Mouse (Mus musculus) hindbrain, embryonic 15.5 days (tissue): Measurements from ENCODE around the gene Tmem117. TPM values are rescaled to one million over a fixed set of nuclear protein-coding genes. Genes with fewer than 3 reads are reported as not detected.

Experiments
- ATAC-seq: fragments of 200-750 bp; cut with Nextera tagmentation; 2 replicates; pipeline ENCODE4 v1.8.0; 2017; ENCODE audit warnings: low read depth, moderate number of reproducible peaks, moderate TSS enrichment; ENCODE audit not compliant: low FRiP score
- H3K27ac ChIP-seq: fragments of 300-500 bp; sonication (generic); replicated peaks from 2 replicates; pipeline ENCODE4 v1.5.1; 2015; ENCODE audit warnings: mild to moderate bottlenecking, inconsistent platforms
- H3K27me3 ChIP-seq: fragments of 300-500 bp; sonication (generic); 2 replicates; pipeline ENCODE4 v1.6.1; 2015; ENCODE audit warnings: control low read depth, inconsistent platforms
- H3K36me3 ChIP-seq: fragments of 300-500 bp; sonication (generic); 2 replicates; pipeline ENCODE4 v1.6.1; 2015; ENCODE audit warnings: control low read depth, inconsistent platforms
- H3K4me1 ChIP-seq: fragments of 300-500 bp; sonication (generic); replicated peaks from 2 replicates; pipeline ENCODE4 v1.6.1; 2015; ENCODE audit warnings: control low read depth, inconsistent platforms
- H3K4me2 ChIP-seq: fragments of 300-500 bp; sonication (generic); 2 replicates; pipeline ENCODE4 v1.6.1; 2015; ENCODE audit warnings: moderate library complexity, mild to moderate bottlenecking, inconsistent platforms
- H3K4me3 ChIP-seq: fragments of 300-500 bp; sonication (generic); 2 replicates; pipeline ENCODE4 v1.5.1; 2015; ENCODE audit warnings: mild to moderate bottlenecking, inconsistent platforms
- H3K9ac ChIP-seq: fragments of 300-500 bp; sonication (generic); 2 replicates; pipeline ENCODE4 v1.6.1; 2015; ENCODE audit warnings: inconsistent platforms
- H3K9me3 ChIP-seq: fragments of 300-500 bp; sonication (generic); 2 replicates; pipeline ENCODE4 v1.6.1; 2016; ENCODE audit warnings: control low read depth, inconsistent platforms
- WGBS: fragments of 180-500 bp; shearing (Covaris S2); methylation state at CpG from one replicate; pipeline ENCODE4 v1.1.7; 2015; 5-methylcytosine and 5-hydroxymethylcytosine counted together
- polyA plus RNA-seq: library from polyadenylated mRNA; unstranded; fragments of >200 nt; fragmentation: Nextera tagmentation; extraction: Ambion mirVana; gene quantifications from 2 replicates; pipeline ENCODE4 v1.2.1, GENCODE M21; 2015

The Tmem117 gene
- polyA plus RNA-seq: 14.6 and 16.6 TPM in 2 replicates

DNA sequence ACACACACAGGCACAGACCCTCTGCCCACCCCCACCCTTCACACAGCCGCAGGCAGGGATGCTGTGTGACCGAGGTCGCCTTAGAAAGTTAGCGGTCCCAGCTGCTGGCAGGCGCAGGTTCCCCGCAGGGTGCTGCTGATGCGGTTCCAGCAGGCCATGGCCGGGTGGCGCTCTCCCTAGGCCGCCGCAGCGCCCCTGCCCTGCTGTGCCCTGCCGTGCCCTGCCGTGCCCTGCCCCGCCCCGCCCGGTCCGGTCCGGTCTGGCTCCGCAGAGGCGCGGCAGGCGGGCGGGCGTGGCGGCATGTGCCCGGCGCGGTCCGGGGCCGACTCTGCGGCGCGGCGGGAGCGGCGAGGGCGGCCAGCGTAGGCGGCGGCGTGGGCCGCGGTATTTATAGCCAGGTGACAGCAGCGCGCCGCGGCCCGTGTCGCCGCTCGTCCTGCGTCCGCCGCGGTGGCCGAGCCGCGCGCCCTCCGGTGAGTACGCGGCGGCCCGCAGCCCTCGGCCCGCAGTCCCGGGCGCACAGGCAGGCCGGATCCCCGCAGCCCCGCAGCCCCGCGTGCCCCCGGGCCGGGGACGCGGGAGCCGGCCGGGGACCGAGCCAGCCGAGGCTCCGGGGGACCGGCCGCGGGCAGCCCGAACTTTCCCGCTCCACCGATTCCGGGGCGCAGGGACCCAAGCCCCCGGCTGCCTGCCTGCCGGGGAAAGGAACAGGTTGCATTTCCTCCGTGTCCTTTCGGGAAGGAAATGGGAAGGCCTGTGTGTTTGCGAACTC, at the start of gene Tmem117:
Gene Tmem117, plus strand, starts transcription at position 403 of the 772 bp plus-strand sequence.
- under 1% methylated on average over 64 of the region's 96 CpGs for WGBS
- peak within 1 kb of the TSS; percentile 47 for H3K27ac ChIP-seq

GRCm38 (mm10) chr15:94582000-94582593, 46.9 kb upstream of the Tmem117 start:
- Histone ChIP-seq H3K27ac (no peak overlapping the region), H3K4me2 (no peak overlapping the region), H3K36me3 (peaks cover 64% of the 10 kb centered on the region), H3K4me3 (no peak overlapping the region), H3K27me3 (no peaks in the 10 kb centered on the region), H3K9ac (no peak overlapping the region), H3K9me3 (no peaks in the 10 kb centered on the region), H3K4me1 (no peaks in the 10 kb centered on the region)
- 47% methylated on average over 7 of the region's 7 CpGs for WGBS
- no peak for ATAC-seq

More for the DNA sequence above, at the start of gene Tmem117:
- H3K9ac ChIP-seq: peak within 1 kb of the TSS; percentile 86
- H3K9me3 ChIP-seq: no peaks in the 10 kb centered on the region
- H3K36me3 ChIP-seq: no peaks in the 10 kb centered on the region
- no peaks in the 10 kb centered on the region for H3K4me1 ChIP-seq
- no peaks in the 10 kb centered on the region; the same call in 1 of the 2 replicates for H3K27me3 ChIP-seq
- H3K4me3 ChIP-seq: peak within 1 kb of the TSS; percentile 56
- ATAC-seq: peak; percentile 73
- peak within 1 kb of the TSS; percentile 82 for H3K4me2 ChIP-seq

- Histone ChIP-seq H3K36me3 (peaks cover 61% of the 10 kb centered on the region), H3K27ac (no peak overlapping the region), H3K9me3 (no peaks in the 10 kb centered on the region), H3K4me3 (no peak overlapping the region), H3K27me3 (no peaks in the 10 kb centered on the region), H3K4me1 (peaks cover 6% of the 10 kb centered on the region), H3K9ac (no peak overlapping the region), H3K4me2 (no peak overlapping the region)
- WGBS: 87% methylated on average over 10 of the region's 10 CpGs
- no peak for ATAC-seq
Measured at GRCm38 (mm10) chr15:94583153-94583552, 45.9 kb upstream of the Tmem117 start.

DNA sequence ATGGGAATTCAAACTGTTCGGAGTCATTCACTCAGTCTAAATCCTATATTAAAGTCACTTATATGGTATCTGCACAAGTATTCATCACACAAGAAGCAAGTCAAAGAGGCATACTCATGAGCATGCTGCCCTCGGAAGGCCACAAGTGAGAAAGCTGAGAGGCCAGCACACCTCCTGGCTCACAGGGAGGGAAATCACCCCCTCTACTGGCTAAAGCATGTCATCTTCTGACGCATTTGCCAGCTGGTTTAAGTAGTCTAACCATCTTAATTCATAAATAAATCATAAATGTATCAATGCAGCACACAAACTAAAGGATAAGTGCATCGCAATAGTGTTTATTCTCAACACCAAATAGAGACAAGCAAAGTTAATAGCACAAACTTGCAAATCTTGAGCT, 44.3 kb upstream of the Tmem117 start:
- Histone ChIP-seq H3K4me2 (no peak overlapping the region), H3K27me3 (no peaks in the 10 kb centered on the region), H3K4me3 (no peak overlapping the region), H3K9ac (no peak overlapping the region), H3K27ac (no peak overlapping the region), H3K4me1 (peaks cover 16% of the 10 kb centered on the region), H3K9me3 (no peaks in the 10 kb centered on the region), H3K36me3 (peaks cover 52% of the 10 kb centered on the region)
- WGBS: 82% methylated on average over 4 of the region's 4 CpGs
- no peak for ATAC-seq

DNA sequence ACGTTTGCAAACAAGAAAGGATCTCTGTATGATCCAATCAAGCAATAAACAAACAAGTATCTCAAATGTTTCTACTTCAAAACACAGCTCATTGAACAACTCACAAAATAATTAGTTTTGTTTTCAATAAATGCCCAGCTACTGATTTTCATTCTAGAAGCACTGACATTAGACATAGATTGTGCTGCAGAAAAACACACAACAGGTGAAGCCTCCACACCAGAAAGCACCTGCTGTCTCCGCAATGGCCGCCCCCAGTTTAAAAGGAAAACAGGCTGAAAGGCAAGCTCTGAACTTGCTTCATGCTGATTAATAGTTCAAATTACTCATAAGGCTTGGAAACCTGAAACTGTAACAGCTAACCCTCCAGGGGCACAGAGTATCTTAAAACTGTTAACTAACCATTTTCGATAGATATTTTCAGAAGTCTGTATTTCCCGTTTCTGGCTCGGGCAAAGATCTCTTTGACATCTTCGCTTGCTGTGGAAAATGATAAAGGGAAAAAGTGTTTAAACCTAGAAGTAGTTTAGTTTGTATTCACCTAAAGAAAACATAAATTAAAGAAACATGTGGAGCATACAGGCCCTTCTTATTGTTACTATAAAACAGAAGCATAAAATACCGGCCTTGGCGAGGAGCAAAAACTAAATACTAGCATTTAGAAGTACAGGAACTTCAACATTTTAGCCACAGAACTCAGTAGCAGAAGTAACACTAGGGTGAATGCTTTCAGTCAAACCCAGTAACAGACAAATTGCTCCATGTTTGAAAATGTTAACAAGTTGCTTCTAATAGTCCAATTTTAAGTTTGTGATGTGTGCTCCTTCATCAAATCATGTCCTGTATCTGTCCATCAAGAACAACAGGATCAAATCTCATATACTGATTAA, 41.0 kb upstream of the Tmem117 start:
- peaks cover 25% of the 10 kb centered on the region for H3K36me3 ChIP-seq
- peaks cover 19% of the 10 kb centered on the region for H3K4me1 ChIP-seq
- H3K9me3 ChIP-seq: no peaks in the 10 kb centered on the region
- peak overlapping the region; percentile 71 for H3K4me2 ChIP-seq
- WGBS: 89% methylated on average over 9 of the region's 9 CpGs
- H3K9ac ChIP-seq: no peak overlapping the region
- H3K27me3 ChIP-seq: no peaks in the 10 kb centered on the region
- H3K4me3 ChIP-seq: 0 out of 2 replicates have a peak overlapping the region, but pooled peaks have one; percentile 6
- no peak for ATAC-seq
- H3K27ac ChIP-seq: no peak overlapping the region

- H3K27me3 ChIP-seq: no peaks in the 10 kb centered on the region
- ATAC-seq: peak; percentile 99
- H3K4me3 ChIP-seq: peak within 1 kb of the TSS; percentile 61
- peaks cover 13% of the 10 kb centered on the region for H3K36me3 ChIP-seq
- H3K4me2 ChIP-seq: peak within 1 kb of the TSS; percentile 71
- H3K9me3 ChIP-seq: no peaks in the 10 kb centered on the region
- peaks cover 19% of the 10 kb centered on the region for H3K4me1 ChIP-seq
- peak within 1 kb of the TSS; percentile 82 for H3K27ac ChIP-seq
- under 1% methylated on average over 68 of the region's 70 CpGs for WGBS
- peak within 1 kb of the TSS; percentile 76 for H3K9ac ChIP-seq
Measured at GRCm38 (mm10) chr15:94589219-94590075, 39.6 kb upstream of the Tmem117 start, which contains the start of gene Twf1. Twf1 (minus strand) TSS chr15:94589889.

GRCm38 (mm10) chr15:94590083-94590482, 38.9 kb upstream of the Tmem117 start:
- Histone ChIP-seq H3K4me2 (peak overlapping the region; percentile 53), H3K36me3 (peaks cover 6% of the 10 kb centered on the region), H3K27ac (peak overlapping the region; percentile 60), H3K9ac (peak overlapping the region; percentile 28), H3K27me3 (no peaks in the 10 kb centered on the region), H3K9me3 (no peaks in the 10 kb centered on the region), H3K4me3 (peak overlapping the region; percentile 61), H3K4me1 (peaks cover 19% of the 10 kb centered on the region)
- WGBS: 12% methylated on average over 8 of the region's 8 CpGs
- ATAC-seq: peak; percentile 40

DNA sequence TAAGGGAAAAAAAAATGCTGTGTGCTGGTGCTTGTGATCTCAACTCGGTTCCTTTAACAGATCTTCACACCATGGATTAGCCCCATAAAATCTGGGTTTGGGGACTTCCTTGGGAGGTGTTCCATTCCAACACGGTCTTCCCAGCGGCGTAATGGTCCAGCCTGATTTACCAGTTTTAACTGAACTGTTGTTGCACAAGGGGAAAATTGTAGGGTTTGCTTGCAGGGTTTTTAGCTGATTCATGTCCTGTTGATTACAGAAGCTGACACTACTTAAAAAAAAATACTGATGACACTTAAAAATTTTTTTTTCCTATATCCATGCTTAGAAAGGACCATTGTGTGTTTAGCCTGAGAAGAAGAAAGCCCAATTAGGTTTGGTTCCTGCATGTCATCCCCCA, 37.7 kb upstream of the Tmem117 start:
- WGBS: 94% methylated on average over 4 of the region's 4 CpGs
- H3K27ac ChIP-seq: no peak overlapping the region
- no peak overlapping the region for H3K9ac ChIP-seq

DNA sequence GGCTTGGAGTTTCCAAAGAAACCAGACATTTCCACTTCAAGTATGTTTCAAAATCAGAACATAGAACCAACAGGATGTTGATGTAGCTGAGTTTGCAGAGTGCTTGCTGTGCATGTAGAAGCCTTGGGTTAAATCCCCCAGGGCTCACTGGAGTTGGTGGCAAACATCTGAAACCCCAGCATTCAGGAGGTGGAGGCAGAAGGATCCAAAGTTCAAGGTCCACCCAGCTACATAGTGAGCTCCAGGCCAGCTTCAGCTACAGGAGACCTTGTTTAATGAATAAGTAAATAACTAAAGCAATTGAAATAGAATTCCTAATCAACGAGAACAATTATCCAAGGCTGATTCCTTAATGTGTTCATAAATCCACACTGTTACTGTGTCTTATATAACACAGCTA, 35.4 kb upstream of the Tmem117 start:
- Histone ChIP-seq H3K4me2 (no peak overlapping the region), H3K4me3 (no peak overlapping the region), H3K9me3 (no peaks in the 10 kb centered on the region), H3K36me3 (no peaks in the 10 kb centered on the region), H3K27me3 (no peaks in the 10 kb centered on the region), H3K9ac (no peak overlapping the region), H3K4me1 (peaks cover 8% of the 10 kb centered on the region), H3K27ac (no peak overlapping the region)
- ATAC-seq: no peak
- 74% methylated on average over 1 of the region's 1 CpGs for WGBS

More for the DNA sequence above, 37.7 kb upstream of the Tmem117 start:
- H3K9me3 ChIP-seq: no peaks in the 10 kb centered on the region
- H3K27me3 ChIP-seq: no peaks in the 10 kb centered on the region
- no peak overlapping the region for H3K4me2 ChIP-seq
- no peaks in the 10 kb centered on the region for H3K36me3 ChIP-seq
- ATAC-seq: no peak
- peaks cover 19% of the 10 kb centered on the region for H3K4me1 ChIP-seq
- H3K4me3 ChIP-seq: no peak overlapping the region

DNA sequence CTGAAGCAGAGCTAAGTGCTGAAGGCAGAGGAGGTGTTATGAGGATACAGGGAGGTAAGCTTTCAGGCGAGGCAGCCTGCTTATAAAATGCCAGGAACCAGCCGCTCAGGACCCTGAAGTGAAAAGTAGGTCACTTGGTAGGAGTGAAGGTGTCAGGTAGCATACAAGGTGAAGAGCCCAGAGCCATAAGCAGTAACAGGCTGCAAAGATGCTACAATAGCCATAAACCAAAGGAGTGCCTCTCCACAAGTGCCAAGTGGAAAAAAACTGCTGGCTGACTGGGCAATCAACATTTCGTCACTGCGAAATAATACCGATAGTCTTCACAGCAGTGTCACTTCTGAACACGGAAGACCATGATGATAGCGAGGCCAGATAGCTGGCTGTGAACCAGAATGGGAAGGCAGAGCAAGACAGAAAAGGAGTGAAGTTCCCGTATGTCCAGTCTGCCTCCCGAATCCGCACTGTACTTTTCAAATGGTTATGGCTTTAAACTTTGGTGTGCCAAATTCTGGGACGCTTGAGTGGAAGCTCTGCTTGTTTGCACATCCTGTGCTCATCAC, 28.8 kb upstream of the Tmem117 start:
- 85% methylated on average over 11 of the region's 11 CpGs for WGBS
- Histone ChIP-seq H3K4me1 (no peaks in the 10 kb centered on the region), H3K9me3 (no peaks in the 10 kb centered on the region), H3K4me3 (no peak overlapping the region), H3K9ac (no peak overlapping the region), H3K4me2 (no peak overlapping the region), H3K36me3 (no peaks in the 10 kb centered on the region), H3K27ac (no peak overlapping the region), H3K27me3 (no peaks in the 10 kb centered on the region)
- ATAC-seq: no peak

- H3K9me3 ChIP-seq: no peaks in the 10 kb centered on the region
- no peaks in the 10 kb centered on the region for H3K27me3 ChIP-seq
- 23% methylated on average over 3 of the region's 3 CpGs for WGBS
Measured at GRCm38 (mm10) chr15:94601339-94601738, 27.7 kb upstream of the Tmem117 start.

More at GRCm38 (mm10) chr15:94601339-94601738, 27.7 kb upstream of the Tmem117 start:
- no peak overlapping the region for H3K27ac ChIP-seq
- H3K36me3 ChIP-seq: no peaks in the 10 kb centered on the region
- no peak overlapping the region for H3K9ac ChIP-seq
- H3K4me1 ChIP-seq: no peaks in the 10 kb centered on the region
- no peak overlapping the region for H3K4me3 ChIP-seq
- no peak for ATAC-seq
- no peak overlapping the region for H3K4me2 ChIP-seq
